Mouse (Mus musculus) left cerebral cortex, adult 8-10 months (tissue): ENCODE results near the gene Taf15. TPM values are rescaled to one million over a fixed set of nuclear protein-coding genes. Genes with fewer than 3 reads are reported as not detected.
A peak's percentile ranks its signal among the peaks of the same experiment; 100 is the strongest.

Experiments used
- DNase-seq, 2 experiments: peaks; one replicate each; pipeline ENCODE4 v3.0.0; 2022; ENCODE audit warnings: low spot score in 2 of 2
- total RNA-seq, 4 experiments: library from RNA; stranded (reverse); gene quantifications; 2 replicates each; pipeline ENCODE4 v1.2.4; 2022

The Taf15 gene
- total RNA-seq: 10 to 100 TPM; 50.1 to 67.1 (median 54.3) TPM

GRCm38 (mm10) chr11:83472324-83473234 lies at the start of gene Taf15:
Gene Taf15 (plus strand): TSS chr11:83473086.
- DNase-seq: peak; percentile 96 to 97

- peak in 1 of 2 experiments; percentile 60 for DNase-seq
These were observed 48.2 kb upstream of the Taf15 start for GRCm38 (mm10) chr11:83424681-83425080.

GRCm38 (mm10) chr11:83426964-83427363 lies 45.9 kb upstream of the Taf15 start:
- no peak for DNase-seq

- DNase-seq: no peak
These were observed 43.5 kb upstream of the Taf15 start, which contains the start of gene Gas2l2 for GRCm38 (mm10) chr11:83429355-83429754. Gene Gas2l2 (minus strand): TSS chr11:83429455.

- DNase-seq: no peak
These were observed 40.4 kb upstream of the Taf15 start for GRCm38 (mm10) chr11:83432533-83432932.

- no peak for DNase-seq
These were observed 35.5 kb upstream of the Taf15 start, which contains the start of gene 1700020L24Rik for GRCm38 (mm10) chr11:83437377-83437776. Gene 1700020L24Rik (plus strand): TSS chr11:83437677.

- DNase-seq: no peak
These were observed 33.3 kb upstream of the Taf15 start for GRCm38 (mm10) chr11:83439426-83440060.

GRCm38 (mm10) chr11:83440081-83441064 lies 32.5 kb upstream of the Taf15 start:
- peak; percentile 72 to 82 for DNase-seq

- peak in 1 of 2 experiments; percentile 54 for DNase-seq
These were observed 31.7 kb upstream of the Taf15 start for GRCm38 (mm10) chr11:83441235-83441634.

GRCm38 (mm10) chr11:83442596-83443267 lies 30.2 kb upstream of the Taf15 start:
- DNase-seq: no peak

GRCm38 (mm10) chr11:83443824-83444223 lies 29.1 kb upstream of the Taf15 start:
- no peak for DNase-seq

GRCm38 (mm10) chr11:83445001-83445400 lies 27.9 kb upstream of the Taf15 start:
- no peak for DNase-seq

GRCm38 (mm10) chr11:83447612-83448011 lies 25.3 kb upstream of the Taf15 start:
- no peak for DNase-seq

GRCm38 (mm10) chr11:83448021-83448926 lies 24.6 kb upstream of the Taf15 start:
- DNase-seq: no peak

- DNase-seq: no peak
These were observed 24.0 kb upstream of the Taf15 start for GRCm38 (mm10) chr11:83448927-83449236.

- DNase-seq: no peak
These were observed 23.6 kb upstream of the Taf15 start for GRCm38 (mm10) chr11:83449298-83449697.

GRCm38 (mm10) chr11:83450550-83450949 lies 22.3 kb upstream of the Taf15 start:
- no peak for DNase-seq

- no peak for DNase-seq
These were observed 21.6 kb upstream of the Taf15 start for GRCm38 (mm10) chr11:83451281-83451680.

- DNase-seq: no peak
These were observed 18.3 kb upstream of the Taf15 start for GRCm38 (mm10) chr11:83454548-83454947.

- no peak for DNase-seq
These were observed 17.3 kb upstream of the Taf15 start for GRCm38 (mm10) chr11:83455608-83456007.
